Mouse (Mus musculus) ES-CJ7 (cell line): Measurements from ENCODE around the gene 6430548M08Rik.

ENCODE experiments used
- DNase-seq: peaks from one replicate; pipeline ENCODE4 v3.0.0; 2011; ENCODE audit warnings: low read depth, low spot score

Gene 6430548M08Rik

GRCm38 (mm10) chr8:120113758-120114255 lies at the start of gene 6430548M08Rik:
Gene 6430548M08Rik (plus strand): TSS chr8:120114152.
- peak; percentile 100 for DNase-seq

- no peak for DNase-seq
Measured at GRCm38 (mm10) chr8:120065611-120066010, 48.3 kb upstream of the 6430548M08Rik start.

- DNase-seq = no peak
Measured at GRCm38 (mm10) chr8:120066226-120066625, 47.7 kb upstream of the 6430548M08Rik start.

- no peak for DNase-seq
Measured at GRCm38 (mm10) chr8:120067936-120068668, 45.9 kb upstream of the 6430548M08Rik start.

GRCm38 (mm10) chr8:120071684-120072083 lies 42.3 kb upstream of the 6430548M08Rik start:
- peak; percentile 79 for DNase-seq

GRCm38 (mm10) chr8:120072259-120072658 lies 41.7 kb upstream of the 6430548M08Rik start:
- DNase-seq = no peak

GRCm38 (mm10) chr8:120072827-120073226 lies 41.1 kb upstream of the 6430548M08Rik start:
- no peak for DNase-seq

- no peak for DNase-seq
Measured at GRCm38 (mm10) chr8:120074516-120074915, 39.4 kb upstream of the 6430548M08Rik start.

GRCm38 (mm10) chr8:120075347-120075746 lies 38.6 kb upstream of the 6430548M08Rik start:
- DNase-seq = no peak

- peak; percentile 84 for DNase-seq
Measured at GRCm38 (mm10) chr8:120078080-120078479, 35.9 kb upstream of the 6430548M08Rik start.

- DNase-seq = peak; percentile 86
Measured at GRCm38 (mm10) chr8:120079361-120079760, 34.6 kb upstream of the 6430548M08Rik start.

GRCm38 (mm10) chr8:120083261-120083660 lies 30.7 kb upstream of the 6430548M08Rik start:
- no peak for DNase-seq

- DNase-seq = no peak
Measured at GRCm38 (mm10) chr8:120084783-120085182, 29.2 kb upstream of the 6430548M08Rik start.

- no peak for DNase-seq
Measured at GRCm38 (mm10) chr8:120089511-120089910, 24.4 kb upstream of the 6430548M08Rik start.

GRCm38 (mm10) chr8:120091032-120091431 lies 22.9 kb upstream of the 6430548M08Rik start:
- DNase-seq = no peak

GRCm38 (mm10) chr8:120093103-120093502 lies 20.8 kb upstream of the 6430548M08Rik start:
- no peak for DNase-seq

- DNase-seq = no peak
Measured at GRCm38 (mm10) chr8:120094801-120095200, 19.2 kb upstream of the 6430548M08Rik start.

- DNase-seq = no peak
Measured at GRCm38 (mm10) chr8:120096486-120096885, 17.5 kb upstream of the 6430548M08Rik start.

GRCm38 (mm10) chr8:120100388-120101067 lies 13.4 kb upstream of the 6430548M08Rik start:
- no peak for DNase-seq

GRCm38 (mm10) chr8:120101068-120101972 lies 12.6 kb upstream of the 6430548M08Rik start, which contains the start of gene Zdhhc7:
Gene Zdhhc7 (minus strand): TSS chr8:120101482.
- peak; percentile 54 for DNase-seq

- no peak for DNase-seq
Measured at GRCm38 (mm10) chr8:120103916-120104315, 10.0 kb upstream of the 6430548M08Rik start.
